Mouse (Mus musculus) intestine, embryonic 16.5 days (tissue): Measurements from ENCODE around the gene Unk. TPM values are rescaled to one million over a fixed set of nuclear protein-coding genes. Genes with fewer than 3 reads are reported as not detected.

ENCODE experiments used
- polyA plus RNA-seq: library from polyadenylated mRNA; unstranded; fragments of >200 nt; fragmentation: Nextera tagmentation; extraction: Ambion mirVana; gene quantifications from 2 replicates; pipeline ENCODE4 v1.2.1, GENCODE M21; 2015

Gene Unk
- polyA plus RNA-seq, 1 experiment from 2014 or later: 22.9 TPM

Other genes starting within 250 kb of the Unk start
- 11.2 and 11.7 TPM in 2 replicates for gene Caskin2, start 216.7 kb upstream of the Unk start, polyA plus RNA-seq
- gene Tsen54, start 215.6 kb upstream of the Unk start, polyA plus RNA-seq: 34.2 and 37.7 TPM in 2 replicates
- 102 and 107 TPM in 2 replicates for gene Llgl2, start 206.3 kb upstream of the Unk start, polyA plus RNA-seq
- 168 and 230 TPM in 2 replicates for gene Myo15b, start 171.9 kb upstream of the Unk start, polyA plus RNA-seq
- gene Smim5, start 130.4 kb upstream of the Unk start, polyA plus RNA-seq: 1.6 and 3.1 TPM in 2 replicates
- gene Smim6, start 118.3 kb upstream of the Unk start, polyA plus RNA-seq: 33.8 and 38.6 TPM in 2 replicates
- gene Sap30bp, start 97.0 kb upstream of the Unk start, polyA plus RNA-seq: 27.3 and 29.2 TPM in 2 replicates
- gene Recql5, start 96.8 kb upstream of the Unk start, polyA plus RNA-seq: 15.7 and 16.7 TPM in 2 replicates
- 11.9 and 15.2 TPM in 2 replicates for gene Itgb4, start 55.6 kb upstream of the Unk start, polyA plus RNA-seq
- gene Galk1, start 17.6 kb upstream of the Unk start, polyA plus RNA-seq: 360 and 389 TPM in 2 replicates
- gene H3f3b, start 2.4 kb upstream of the Unk start, polyA plus RNA-seq: 1,239 and 1,387 TPM in 2 replicates
- gene Unc13d, start 47.6 kb downstream of the Unk start, polyA plus RNA-seq: 6.4 and 7.5 TPM in 2 replicates
- 135 and 160 TPM in 2 replicates for gene Wbp2, start 56.7 kb downstream of the Unk start, polyA plus RNA-seq
- gene Trim47, start 96.9 kb downstream of the Unk start, polyA plus RNA-seq: 13.9 and 14.7 TPM in 2 replicates
- 7.7 and 9.3 TPM in 2 replicates for gene Trim65, start 100.8 kb downstream of the Unk start, polyA plus RNA-seq
- 104 and 110 TPM in 2 replicates for gene Mrpl38, start 108.5 kb downstream of the Unk start, polyA plus RNA-seq
- 15.4 and 16.9 TPM in 2 replicates for gene Fbf1, start 137.8 kb downstream of the Unk start, polyA plus RNA-seq
- gene Ten1, start 168.5 kb downstream of the Unk start, polyA plus RNA-seq: 106 and 115 TPM in 2 replicates
- 85.5 and 104 TPM in 2 replicates for gene Acox1, start 168.7 kb downstream of the Unk start, polyA plus RNA-seq
- gene Evpl, start 207.8 kb downstream of the Unk start, polyA plus RNA-seq: 1.9 and 2.5 TPM in 2 replicates
- 90.9 and 94.8 TPM in 2 replicates for gene Srp68, start 243.9 kb downstream of the Unk start, polyA plus RNA-seq